Mouse (Mus musculus) embryonic facial prominence, embryonic 14.5 days (tissue): ENCODE results near the gene E130116L18Rik. TPM values are rescaled to one million over a fixed set of nuclear protein-coding genes. Genes with fewer than 3 reads are reported as not detected.
"Not testable (repeated sequence)": the region's sequence is repeated elsewhere in the genome, so short reads cannot be mapped to it uniquely, and the experiment has no call there.

Source experiments
- ATAC-seq: fragments of 200-750 bp; cut with Nextera tagmentation; 2 replicates; pipeline ENCODE4 v1.8.0; 2017; ENCODE audit warnings: low read depth, moderate number of reproducible peaks, moderate TSS enrichment
- DNase-seq: peaks from one replicate; pipeline ENCODE4 v3.0.0-alpha.2; 2015; ENCODE audit warnings: low spot score
- H3K27ac ChIP-seq: fragments of 300-500 bp; sonication (generic); replicated peaks from 2 replicates; pipeline ENCODE4 v1.5.1; 2014; ENCODE audit warnings: low read depth, mild to moderate bottlenecking, low read length, moderate library complexity
- H3K27me3 ChIP-seq: fragments of 300-500 bp; sonication (generic); replicated peaks from 2 replicates; pipeline ENCODE4 v1.6.1; 2014; ENCODE audit warnings: low read length; ENCODE audit not compliant: control insufficient read depth, insufficient read depth
- H3K36me3 ChIP-seq: fragments of 300-500 bp; sonication (generic); 2 replicates; pipeline ENCODE4 v1.6.1; 2014; ENCODE audit warnings: low read length, mixed read lengths; ENCODE audit not compliant: control insufficient read depth, insufficient read depth
- H3K4me1 ChIP-seq: fragments of 300-500 bp; sonication (generic); 2 replicates; pipeline ENCODE4 v1.6.1; 2014; ENCODE audit warnings: antibody characterized with exemption, low read length; ENCODE audit not compliant: control insufficient read depth, insufficient read depth
- H3K4me2 ChIP-seq: fragments of 300-500 bp; sonication (generic); 2 replicates; pipeline ENCODE4 v1.6.1; 2014; ENCODE audit warnings: low read depth, mild to moderate bottlenecking, low read length, moderate library complexity, mixed read lengths
- H3K4me3 ChIP-seq: fragments of 300-500 bp; sonication (generic); 2 replicates; pipeline ENCODE4 v1.5.1; 2014; ENCODE audit warnings: low read depth, mild to moderate bottlenecking, low read length
- H3K9ac ChIP-seq: fragments of 300-500 bp; sonication (generic); 2 replicates; pipeline ENCODE4 v1.6.1; 2014; ENCODE audit warnings: low read depth, mild to moderate bottlenecking, low read length, moderate library complexity, mixed read lengths
- H3K9me3 ChIP-seq: fragments of 300-500 bp; sonication (generic); 2 replicates; pipeline ENCODE4 v1.6.1; 2016; ENCODE audit warnings: low read length; ENCODE audit not compliant: control insufficient read depth
- WGBS: fragments of 180-500 bp; shearing (Covaris S2); extraction: QIAGEN DNeasy Blood & Tissue Kit; methylation state at CpG from one replicate; pipeline ENCODE4 v1.1.7; 2014; 5-methylcytosine and 5-hydroxymethylcytosine counted together
- polyA plus RNA-seq: library from polyadenylated mRNA; unstranded; fragments of >200 nt; fragmentation: Nextera tagmentation; extraction: Ambion mirVana; gene quantifications from 2 replicates; pipeline ENCODE4 v1.2.1, GENCODE M21; 2014

Gene E130116L18Rik
- polyA plus RNA-seq, 1 experiment from 2014 or later: not detected

GRCm38 (mm10) chr5:25190521-25190920 is 32.4 kb downstream of the E130116L18Rik start:
- no peaks in the 10 kb centered on the region for H3K9me3 ChIP-seq
- H3K27me3 ChIP-seq: no peaks in the 10 kb centered on the region
- no peak overlapping the region for H3K27ac ChIP-seq
- H3K36me3 ChIP-seq: no peaks in the 10 kb centered on the region
- H3K4me3 ChIP-seq: no peak overlapping the region
- H3K9ac ChIP-seq: no peak overlapping the region
- H3K4me2 ChIP-seq: no peak overlapping the region
- 88% methylated on average over 2 of the region's 2 CpGs for WGBS
- ATAC-seq (no peak), DNase-seq (no peak)
- H3K4me1 ChIP-seq: no peaks in the 10 kb centered on the region

- Histone ChIP-seq H3K9me3 (no peaks in the 10 kb centered on the region), H3K4me3 (no peak overlapping the region), H3K9ac (no peak overlapping the region), H3K4me2 (no peak overlapping the region), H3K27me3 (no peaks in the 10 kb centered on the region), H3K27ac (no peak overlapping the region), H3K4me1 (no peaks in the 10 kb centered on the region), H3K36me3 (no peaks in the 10 kb centered on the region)
- no peak for ATAC-seq
- WGBS: 46% methylated on average over 1 of the region's 1 CpGs
- DNase-seq: no peak
These were observed 34.2 kb downstream of the E130116L18Rik start for GRCm38 (mm10) chr5:25188802-25189201.

- H3K9ac ChIP-seq: no peak overlapping the region
- no peak overlapping the region for H3K4me3 ChIP-seq
- DNase-seq (peak; percentile 28), ATAC-seq (no peak)
- H3K9me3 ChIP-seq: no peaks in the 10 kb centered on the region
- H3K4me1 ChIP-seq: no peaks in the 10 kb centered on the region
- no peak overlapping the region for H3K27ac ChIP-seq
- no peaks in the 10 kb centered on the region for H3K36me3 ChIP-seq
- H3K27me3 ChIP-seq: no peaks in the 10 kb centered on the region
- no peak overlapping the region for H3K4me2 ChIP-seq
These were observed 35.2 kb downstream of the E130116L18Rik start for GRCm38 (mm10) chr5:25187727-25188126.

- ATAC-seq (no peak), DNase-seq (no peak)
- no peak overlapping the region for H3K27ac ChIP-seq
- H3K4me3 ChIP-seq: no peak overlapping the region
- H3K9ac ChIP-seq: no peak overlapping the region
- no peaks in the 10 kb centered on the region for H3K27me3 ChIP-seq
- H3K4me1 ChIP-seq: no peaks in the 10 kb centered on the region
- H3K9me3 ChIP-seq: no peaks in the 10 kb centered on the region
- no peak overlapping the region for H3K4me2 ChIP-seq
- no peaks in the 10 kb centered on the region for H3K36me3 ChIP-seq
- 55% methylated on average over 2 of the region's 2 CpGs for WGBS
These were observed 38.4 kb downstream of the E130116L18Rik start for GRCm38 (mm10) chr5:25184594-25184993.

- DNase-seq (no peak), ATAC-seq (no peak)
- Histone ChIP-seq H3K4me2 (no peak overlapping the region), H3K27ac (no peak overlapping the region), H3K4me3 (no peak overlapping the region), H3K4me1 (no peaks in the 10 kb centered on the region), H3K36me3 (no peaks in the 10 kb centered on the region), H3K27me3 (no peaks in the 10 kb centered on the region), H3K9me3 (no peaks in the 10 kb centered on the region), H3K9ac (no peak overlapping the region)
- WGBS: 78% methylated on average over 4 of the region's 4 CpGs
These were observed 39.4 kb downstream of the E130116L18Rik start for GRCm38 (mm10) chr5:25183595-25183994.

GRCm38 (mm10) chr5:25181004-25181531 is 41.9 kb downstream of the E130116L18Rik start, which contains the start of gene Galntl5:
TSS of gene Galntl5 (plus strand) at chr5:25181460.
- Histone ChIP-seq H3K4me2 (no peak within 1 kb of the TSS), H3K27ac (no peak within 1 kb of the TSS), H3K4me3 (no peak within 1 kb of the TSS), H3K27me3 (no peaks in the 10 kb centered on the region), H3K9ac (no peak within 1 kb of the TSS), H3K9me3 (no peaks in the 10 kb centered on the region), H3K36me3 (no peaks in the 10 kb centered on the region), H3K4me1 (no peaks in the 10 kb centered on the region)
- ATAC-seq (peak; percentile 12; the same call in 1 of the 2 replicates), DNase-seq (peak; percentile 27)
- WGBS: 84% methylated on average over 1 of the region's 1 CpGs

- no peak overlapping the region for H3K4me2 ChIP-seq
- H3K9ac ChIP-seq: no peak overlapping the region
- H3K27ac ChIP-seq: no peak overlapping the region
- H3K27me3 ChIP-seq: no peaks in the 10 kb centered on the region
- H3K9me3 ChIP-seq: no peaks in the 10 kb centered on the region
- 82% methylated on average over 3 of the region's 3 CpGs for WGBS
- no peak overlapping the region for H3K4me3 ChIP-seq
- DNase-seq: no peak
- no peaks in the 10 kb centered on the region for H3K4me1 ChIP-seq
- no peaks in the 10 kb centered on the region for H3K36me3 ChIP-seq
- no peak for ATAC-seq
These were observed 42.9 kb downstream of the E130116L18Rik start for GRCm38 (mm10) chr5:25179936-25180488.

- WGBS: 95% methylated on average over 4 of the region's 4 CpGs
- no peak overlapping the region for H3K9ac ChIP-seq
- no peak for ATAC-seq
These were observed 43.7 kb downstream of the E130116L18Rik start for GRCm38 (mm10) chr5:25179284-25179683.

GRCm38 (mm10) chr5:25178543-25178942 is 44.4 kb downstream of the E130116L18Rik start:
- not testable (repeated sequence) for ATAC-seq, H3K36me3 ChIP-seq, DNase-seq, H3K27ac ChIP-seq, H3K4me1 ChIP-seq, H3K9ac ChIP-seq, H3K27me3 ChIP-seq, H3K4me2 ChIP-seq, H3K9me3 ChIP-seq, H3K4me3 ChIP-seq
- WGBS: 88% methylated on average over 4 of the region's 4 CpGs

More at GRCm38 (mm10) chr5:25179284-25179683, 43.7 kb downstream of the E130116L18Rik start:
- Histone ChIP-seq H3K27me3 (no peaks in the 10 kb centered on the region), H3K4me2 (no peak overlapping the region), H3K9me3 (no peaks in the 10 kb centered on the region), H3K4me1 (no peaks in the 10 kb centered on the region), H3K36me3 (no peaks in the 10 kb centered on the region), H3K27ac (no peak overlapping the region), H3K4me3 (no peak overlapping the region)
- no peak for DNase-seq
